Mouse (Mus musculus): ENCODE measurements around the gene Gm27021. TPM values are rescaled to one million over a fixed set of nuclear protein-coding genes. Genes with fewer than 3 reads are reported as not detected.
"Not testable (repeated sequence)": the region's sequence is repeated elsewhere in the genome, so short reads cannot be mapped to it uniquely, and the experiment has no call there.

The Gm27021 gene
- polyA plus RNA-seq, 1 experiment from 2014 or later = 2.0 TPM

GRCm38 (mm10) chr8:120680405-120680804 is 12.5 kb upstream of the Gm27021 start:
- not testable (repeated sequence) for H3K36me3 ChIP-seq (ENCODE audit: control insufficient read depth, insufficient read depth, low read length); H3K9ac ChIP-seq (ENCODE audit: low read length); ATAC-seq (ENCODE audit: insufficient read depth, low FRiP score); H3K27me3 ChIP-seq (ENCODE audit: control insufficient read depth, insufficient read depth, low read length); H3K27ac ChIP-seq (ENCODE audit: low read length); H3K4me2 ChIP-seq (ENCODE audit: low read depth, low read length); H3K4me3 ChIP-seq (replicated peaks; ENCODE audit: low read length); H3K9me3 ChIP-seq (replicated peaks; ENCODE audit: control insufficient read depth, low read length)
- 54% methylated on average over 7 of the region's 7 CpGs for WGBS
- H3K4me1 ChIP-seq (ENCODE audit: control insufficient read depth, insufficient read depth, low read length) = peaks cover 15% of the 10 kb centered on the region

GRCm38 (mm10) chr8:120679629-120680387 is 11.9 kb upstream of the Gm27021 start:
- ATAC-seq (ENCODE audit: insufficient read depth, low FRiP score) = 0 out of 2 replicates have a peak, but pooled peaks have one; percentile 44
- H3K36me3 ChIP-seq (ENCODE audit: control insufficient read depth, insufficient read depth, low read length) = no peaks in the 10 kb centered on the region
- H3K4me2 ChIP-seq (ENCODE audit: low read depth, low read length) = no peak overlapping the region
- H3K27ac ChIP-seq (ENCODE audit: low read length) = no peak overlapping the region
- H3K9me3 ChIP-seq (replicated peaks; ENCODE audit: control insufficient read depth, low read length) = no peaks in the 10 kb centered on the region
- no peak overlapping the region for H3K4me3 ChIP-seq (replicated peaks; ENCODE audit: low read length)
- WGBS = 40% methylated on average over 11 of the region's 11 CpGs
- no peak overlapping the region for H3K9ac ChIP-seq (ENCODE audit: low read length)
- H3K4me1 ChIP-seq (ENCODE audit: control insufficient read depth, insufficient read depth, low read length) = peaks cover 9% of the 10 kb centered on the region
- H3K27me3 ChIP-seq (ENCODE audit: control insufficient read depth, insufficient read depth, low read length) = no peaks in the 10 kb centered on the region

GRCm38 (mm10) chr8:120678447-120678846 is 10.6 kb upstream of the Gm27021 start:
- H3K4me2 ChIP-seq (ENCODE audit: low read depth, low read length) = no peak overlapping the region
- no peaks in the 10 kb centered on the region for H3K27me3 ChIP-seq (ENCODE audit: control insufficient read depth, insufficient read depth, low read length)
- no peak overlapping the region for H3K4me3 ChIP-seq (replicated peaks; ENCODE audit: low read length)
- H3K9ac ChIP-seq (ENCODE audit: low read length) = no peak overlapping the region
- no peaks in the 10 kb centered on the region for H3K4me1 ChIP-seq (ENCODE audit: control insufficient read depth, insufficient read depth, low read length)
- H3K9me3 ChIP-seq (replicated peaks; ENCODE audit: control insufficient read depth, low read length) = no peaks in the 10 kb centered on the region
- peak; percentile 67; the same call in 1 of the 2 replicates for ATAC-seq (ENCODE audit: insufficient read depth, low FRiP score)
- 9% methylated on average over 10 of the region's 10 CpGs for WGBS
- no peak overlapping the region for H3K27ac ChIP-seq (ENCODE audit: low read length)
- H3K36me3 ChIP-seq (ENCODE audit: control insufficient read depth, insufficient read depth, low read length) = 0 out of 2 replicates have a peak, but pooled peaks cover 6% of the 10 kb centered on the region

- Histone ChIP-seq H3K27me3 (ENCODE audit: control insufficient read depth, insufficient read depth, low read length) (no peaks in the 10 kb centered on the region), H3K36me3 (ENCODE audit: control insufficient read depth, insufficient read depth, low read length) (peaks cover 16% of the 10 kb centered on the region), H3K9ac (ENCODE audit: low read length) (no peak overlapping the region), H3K4me1 (ENCODE audit: control insufficient read depth, insufficient read depth, low read length) (no peaks in the 10 kb centered on the region), H3K4me3 (replicated peaks; ENCODE audit: low read length) (no peak overlapping the region), H3K27ac (ENCODE audit: low read length) (no peak overlapping the region), H3K9me3 (replicated peaks; ENCODE audit: control insufficient read depth, low read length) (no peaks in the 10 kb centered on the region), H3K4me2 (ENCODE audit: low read depth, low read length) (no peak overlapping the region)
- WGBS = 69% methylated on average over 8 of the region's 8 CpGs
- no peak for ATAC-seq (ENCODE audit: insufficient read depth, low FRiP score)
These were observed 7.8 kb upstream of the Gm27021 start for GRCm38 (mm10) chr8:120675718-120676117.

GRCm38 (mm10) chr8:120673298-120673697 is 5.4 kb upstream of the Gm27021 start:
- ATAC-seq (ENCODE audit: insufficient read depth, low FRiP score) = no peak
- Histone ChIP-seq H3K27me3 (ENCODE audit: control insufficient read depth, insufficient read depth, low read length) (no peaks in the 10 kb centered on the region), H3K4me3 (replicated peaks; ENCODE audit: low read length) (no peak overlapping the region), H3K4me2 (ENCODE audit: low read depth, low read length) (no peak overlapping the region), H3K27ac (ENCODE audit: low read length) (no peak overlapping the region), H3K36me3 (ENCODE audit: control insufficient read depth, insufficient read depth, low read length) (peaks cover 16% of the 10 kb centered on the region), H3K4me1 (ENCODE audit: control insufficient read depth, insufficient read depth, low read length) (0 out of 2 replicates have a peak, but pooled peaks cover 2% of the 10 kb centered on the region), H3K9me3 (replicated peaks; ENCODE audit: control insufficient read depth, low read length) (no peaks in the 10 kb centered on the region), H3K9ac (ENCODE audit: low read length) (no peak overlapping the region)
- WGBS = 94% methylated on average over 7 of the region's 7 CpGs

GRCm38 (mm10) chr8:120672626-120673229 is 4.8 kb upstream of the Gm27021 start:
- Histone ChIP-seq H3K4me3 (replicated peaks; ENCODE audit: low read length) (no peak overlapping the region), H3K27me3 (ENCODE audit: control insufficient read depth, insufficient read depth, low read length) (no peaks in the 10 kb centered on the region), H3K4me1 (ENCODE audit: control insufficient read depth, insufficient read depth, low read length) (0 out of 2 replicates have a peak, but pooled peaks cover 2% of the 10 kb centered on the region), H3K9ac (ENCODE audit: low read length) (no peak overlapping the region), H3K4me2 (ENCODE audit: low read depth, low read length) (no peak overlapping the region), H3K36me3 (ENCODE audit: control insufficient read depth, insufficient read depth, low read length) (peaks cover 16% of the 10 kb centered on the region), H3K9me3 (replicated peaks; ENCODE audit: control insufficient read depth, low read length) (no peaks in the 10 kb centered on the region), H3K27ac (ENCODE audit: low read length) (no peak overlapping the region)
- ATAC-seq (ENCODE audit: insufficient read depth, low FRiP score) = no peak
- 86% methylated on average over 16 of the region's 16 CpGs for WGBS

GRCm38 (mm10) chr8:120671775-120672174 is 3.9 kb upstream of the Gm27021 start:
- no peak overlapping the region for H3K4me2 ChIP-seq (ENCODE audit: low read depth, low read length)
- H3K4me1 ChIP-seq (ENCODE audit: control insufficient read depth, insufficient read depth, low read length) = peaks cover 7% of the 10 kb centered on the region
- H3K4me3 ChIP-seq (replicated peaks; ENCODE audit: low read length) = no peak overlapping the region
- H3K36me3 ChIP-seq (ENCODE audit: control insufficient read depth, insufficient read depth, low read length) = peaks cover 16% of the 10 kb centered on the region
- H3K9me3 ChIP-seq (replicated peaks; ENCODE audit: control insufficient read depth, low read length) = no peaks in the 10 kb centered on the region
- WGBS = 57% methylated on average over 6 of the region's 6 CpGs
- H3K27ac ChIP-seq (ENCODE audit: low read length) = no peak overlapping the region
- no peak for ATAC-seq (ENCODE audit: insufficient read depth, low FRiP score)
- no peaks in the 10 kb centered on the region for H3K27me3 ChIP-seq (ENCODE audit: control insufficient read depth, insufficient read depth, low read length)
- no peak overlapping the region for H3K9ac ChIP-seq (ENCODE audit: low read length)

- H3K36me3 ChIP-seq (ENCODE audit: control insufficient read depth, insufficient read depth, low read length) = peaks cover 10% of the 10 kb centered on the region
These were observed 561 bp upstream of the Gm27021 start, which contains the start of gene Emc8 for GRCm38 (mm10) chr8:120668374-120668905. Gene Emc8 (minus strand): TSS chr8:120668573.

More at GRCm38 (mm10) chr8:120668374-120668905, 561 bp upstream of the Gm27021 start, which contains the start of gene Emc8:
- peak within 1 kb of the TSS; percentile 90 for H3K27ac ChIP-seq (ENCODE audit: low read length)
- peaks cover 26% of the 10 kb centered on the region for H3K4me1 ChIP-seq (ENCODE audit: control insufficient read depth, insufficient read depth, low read length)
- ATAC-seq (ENCODE audit: insufficient read depth, low FRiP score) = peak; percentile 26; the same call in 1 of the 2 replicates
- WGBS = under 1% methylated on average over 49 of the region's 51 CpGs
- H3K4me2 ChIP-seq (ENCODE audit: low read depth, low read length) = peak within 1 kb of the TSS; percentile 92
- peak within 1 kb of the TSS; percentile 97 for H3K9ac ChIP-seq (ENCODE audit: low read length)
- H3K4me3 ChIP-seq (replicated peaks; ENCODE audit: low read length) = peak within 1 kb of the TSS; percentile 96
- no peaks in the 10 kb centered on the region for H3K9me3 ChIP-seq (replicated peaks; ENCODE audit: control insufficient read depth, low read length)
- H3K27me3 ChIP-seq (ENCODE audit: control insufficient read depth, insufficient read depth, low read length) = no peaks in the 10 kb centered on the region
